Mouse (Mus musculus) hindbrain, embryonic 10.5 days (tissue): ENCODE measurements around the gene Ankrd27. TPM values are rescaled to one million over a fixed set of nuclear protein-coding genes. Genes with fewer than 3 reads are reported as not detected.

Source experiments
- DNase-seq: peaks from one replicate; pipeline ENCODE4 v3.0.0-alpha.2; 2017; ENCODE audit warnings: low spot score
- H3K27ac ChIP-seq: fragments of 300-500 bp; sonication (generic); 2 replicates; pipeline ENCODE4 v1.5.1; 2016; ENCODE audit warnings: mild to moderate bottlenecking, moderate library complexity
- H3K27me3 ChIP-seq: fragments of 300-500 bp; sonication (generic); 2 replicates; pipeline ENCODE4 v1.6.1; 2016; ENCODE audit warnings: mild to moderate bottlenecking; ENCODE audit not compliant: poor library complexity, insufficient read depth, severe bottlenecking
- H3K36me3 ChIP-seq: fragments of 300-500 bp; sonication (generic); 2 replicates; pipeline ENCODE4 v1.6.1; 2016; ENCODE audit warnings: mild to moderate bottlenecking, moderate library complexity
- H3K4me1 ChIP-seq: fragments of 300-500 bp; sonication (generic); replicated peaks from 2 replicates; pipeline ENCODE4 v1.6.1; 2016; ENCODE audit warnings: mild to moderate bottlenecking
- H3K4me3 ChIP-seq: fragments of 300-500 bp; sonication (generic); 2 replicates; pipeline ENCODE4 v1.5.1; 2016; ENCODE audit warnings: mild to moderate bottlenecking, moderate library complexity
- H3K9me3 ChIP-seq: fragments of 300-500 bp; sonication (generic); 2 replicates; pipeline ENCODE4 v1.6.1; 2016; ENCODE audit warnings: mild to moderate bottlenecking, moderate library complexity
- WGBS: fragments of 180-500 bp; shearing (Covaris S2); methylation state at CpG from one replicate; pipeline ENCODE4 v1.1.7; 2016; 5-methylcytosine and 5-hydroxymethylcytosine counted together
- polyA plus RNA-seq: library from polyadenylated mRNA; unstranded; fragments of >200 nt; fragmentation: Nextera tagmentation; extraction: Ambion mirVana; gene quantifications from 2 replicates; pipeline ENCODE4 v1.2.1, GENCODE M21; 2016

Ankrd27 gene
- polyA plus RNA-seq = 31.4 and 36.8 TPM in 2 replicates

DNA sequence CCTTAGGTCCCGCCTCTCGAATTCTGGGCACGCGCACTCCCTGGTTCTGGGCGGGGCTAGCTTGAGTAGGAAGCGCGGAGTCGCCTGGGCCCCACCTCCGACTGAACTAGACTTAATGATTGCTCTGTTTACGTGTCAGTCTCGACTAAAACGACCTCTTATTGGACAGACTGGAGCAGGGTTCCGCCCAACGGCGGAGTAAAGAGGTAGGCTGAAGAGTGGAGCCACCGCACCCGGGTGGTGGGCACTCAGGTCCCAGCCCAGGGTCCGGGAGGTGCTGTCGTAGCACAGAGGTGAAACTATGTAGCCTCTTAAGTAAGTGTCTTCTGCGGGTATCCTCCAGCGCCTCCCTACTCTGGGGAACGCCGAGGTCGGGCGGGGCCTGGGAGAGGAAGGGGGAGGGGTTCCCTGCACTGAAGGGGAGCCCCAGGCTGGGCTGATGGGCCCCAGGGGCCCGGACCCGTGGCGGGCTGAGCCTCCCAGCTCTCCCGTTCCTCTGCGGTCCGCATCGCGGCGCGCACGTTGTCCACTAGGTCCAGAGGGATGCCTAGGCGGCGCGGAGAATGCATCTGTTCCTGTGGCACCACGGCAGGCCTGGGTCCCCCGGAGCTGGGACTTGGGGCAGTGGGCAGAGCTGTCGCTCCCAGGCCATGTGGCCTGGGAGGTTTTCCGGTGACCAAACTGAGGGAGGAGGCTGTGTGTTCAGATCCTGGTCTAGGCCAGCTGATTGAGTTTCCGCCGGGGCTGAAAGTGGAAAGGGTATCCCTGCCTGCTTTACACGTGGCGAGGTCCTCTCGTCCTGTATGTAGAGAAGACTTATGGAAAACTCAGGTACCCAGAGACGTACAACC is at the start of gene Ankrd27:
Gene Ankrd27, plus strand, starts transcription at position 190 of the 851 bp plus-strand sequence.
- H3K4me3 ChIP-seq = peak within 1 kb of the TSS; percentile 95
- DNase-seq = peak; percentile 96
- H3K27ac ChIP-seq = peak within 1 kb of the TSS; percentile 91
- peaks cover 43% of the 10 kb centered on the region for H3K4me1 ChIP-seq
- H3K9me3 ChIP-seq = no peaks in the 10 kb centered on the region
- H3K36me3 ChIP-seq = peaks cover under 1% of the 10 kb centered on the region; the same call in 1 of the 2 replicates
- WGBS = under 1% methylated on average over 49 of the region's 49 CpGs
- peaks cover 40% of the 10 kb centered on the region for H3K27me3 ChIP-seq

DNA sequence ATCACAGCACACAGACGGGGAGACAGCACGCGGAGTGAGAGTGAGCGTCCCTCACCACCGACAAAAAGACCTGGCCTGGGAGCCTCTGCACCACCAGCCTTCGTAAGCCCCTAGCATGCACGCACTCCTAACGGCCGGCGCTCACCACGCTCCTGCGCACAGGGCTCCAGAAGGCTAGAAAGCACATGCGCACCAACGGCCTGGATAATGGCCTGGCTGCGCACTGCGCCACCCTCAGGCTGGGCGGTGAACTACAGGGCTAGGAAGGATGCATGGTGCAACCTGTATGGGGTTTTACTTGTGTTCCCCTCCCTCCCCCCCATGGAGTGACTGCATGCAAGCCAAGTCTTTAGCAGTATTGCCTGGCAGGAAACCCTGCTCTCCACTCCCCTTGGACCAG is 48.5 kb upstream of the Ankrd27 start, which contains the start of gene Tdrd12:
Gene Tdrd12, minus strand, starts transcription at position 184 of the 400 bp plus-strand sequence.
- WGBS = 91% methylated on average over 17 of the region's 17 CpGs
- no peak within 1 kb of the TSS for H3K4me3 ChIP-seq

DNA sequence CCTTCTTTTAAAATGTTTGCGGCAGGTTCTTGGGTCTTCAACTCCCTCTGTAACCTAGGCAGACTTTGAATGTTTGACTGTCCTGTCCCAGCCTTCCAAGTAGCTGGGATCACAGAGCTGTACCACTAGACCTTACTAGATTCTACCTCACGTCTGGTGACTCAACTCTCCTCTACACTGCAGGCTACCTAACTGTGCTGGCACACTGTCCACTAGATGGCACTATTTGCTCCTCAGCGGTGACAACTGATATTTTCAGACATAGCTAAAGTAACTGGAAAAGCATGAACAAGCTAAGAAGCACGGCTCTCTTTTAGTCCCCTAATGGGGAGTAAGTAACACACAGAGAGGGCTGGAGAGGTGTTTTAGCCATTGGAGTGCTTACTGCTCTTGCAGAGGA is 40.2 kb upstream of the Ankrd27 start:
- Histone ChIP-seq H3K27ac (no peak overlapping the region), H3K36me3 (peaks cover 37% of the 10 kb centered on the region), H3K27me3 (no peaks in the 10 kb centered on the region), H3K9me3 (no peaks in the 10 kb centered on the region), H3K4me1 (no peaks in the 10 kb centered on the region), H3K4me3 (no peak overlapping the region)
- 33% methylated on average over 4 of the region's 4 CpGs for WGBS
- DNase-seq = peak; percentile 60

More for the DNA sequence above, 48.5 kb upstream of the Ankrd27 start, which contains the start of gene Tdrd12:
- DNase-seq = no peak
- no peak within 1 kb of the TSS for H3K27ac ChIP-seq
- H3K27me3 ChIP-seq = no peaks in the 10 kb centered on the region
- no peaks in the 10 kb centered on the region for H3K9me3 ChIP-seq
- H3K4me1 ChIP-seq = no peaks in the 10 kb centered on the region
- H3K36me3 ChIP-seq = no peaks in the 10 kb centered on the region

DNA sequence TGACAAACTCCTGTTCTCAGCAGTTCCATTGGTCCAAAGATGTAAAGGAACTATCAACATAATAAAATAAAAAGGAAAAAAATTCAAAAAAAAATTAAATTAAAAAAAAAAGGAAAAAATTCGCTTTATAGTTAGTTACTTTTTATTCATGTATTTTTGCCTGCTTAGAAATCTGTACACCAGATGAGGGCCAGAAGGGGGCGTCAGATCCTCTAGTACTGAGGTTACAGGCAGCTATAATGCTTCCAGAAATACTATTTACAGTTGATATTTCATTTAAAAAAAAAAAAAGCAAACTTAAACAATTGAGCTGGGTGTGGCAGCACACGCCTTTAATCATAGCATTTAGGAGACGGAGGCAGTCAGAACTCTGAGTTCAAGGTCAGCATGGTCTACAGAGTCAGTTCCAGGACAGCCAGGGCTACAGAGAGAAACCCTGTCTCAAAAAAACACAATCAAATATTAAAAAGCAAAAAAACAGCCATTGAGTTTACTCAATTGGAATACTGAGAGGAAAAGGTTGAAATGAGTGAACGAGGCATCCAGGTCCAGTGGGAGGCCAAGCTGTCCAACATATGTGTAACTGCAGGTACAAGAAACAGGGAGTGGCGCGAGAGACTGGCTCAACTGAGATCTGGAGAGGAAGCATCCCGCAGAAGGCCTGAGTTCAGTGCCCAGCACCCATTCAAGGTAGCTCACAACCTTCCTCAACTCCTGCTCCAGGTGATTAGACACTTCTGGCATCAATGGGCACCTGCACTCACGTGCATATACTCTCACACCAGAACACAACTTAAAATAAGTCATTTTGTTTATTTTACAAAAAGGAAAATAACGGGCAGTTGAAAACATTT is 32.1 kb upstream of the Ankrd27 start:
- Histone ChIP-seq H3K9me3 (no peaks in the 10 kb centered on the region), H3K4me3 (peak overlapping the region; percentile 87), H3K27me3 (no peaks in the 10 kb centered on the region), H3K36me3 (peaks cover 27% of the 10 kb centered on the region), H3K27ac (no peak overlapping the region), H3K4me1 (peaks cover 18% of the 10 kb centered on the region)
- 64% methylated on average over 10 of the region's 10 CpGs for WGBS
- no peak for DNase-seq

DNA sequence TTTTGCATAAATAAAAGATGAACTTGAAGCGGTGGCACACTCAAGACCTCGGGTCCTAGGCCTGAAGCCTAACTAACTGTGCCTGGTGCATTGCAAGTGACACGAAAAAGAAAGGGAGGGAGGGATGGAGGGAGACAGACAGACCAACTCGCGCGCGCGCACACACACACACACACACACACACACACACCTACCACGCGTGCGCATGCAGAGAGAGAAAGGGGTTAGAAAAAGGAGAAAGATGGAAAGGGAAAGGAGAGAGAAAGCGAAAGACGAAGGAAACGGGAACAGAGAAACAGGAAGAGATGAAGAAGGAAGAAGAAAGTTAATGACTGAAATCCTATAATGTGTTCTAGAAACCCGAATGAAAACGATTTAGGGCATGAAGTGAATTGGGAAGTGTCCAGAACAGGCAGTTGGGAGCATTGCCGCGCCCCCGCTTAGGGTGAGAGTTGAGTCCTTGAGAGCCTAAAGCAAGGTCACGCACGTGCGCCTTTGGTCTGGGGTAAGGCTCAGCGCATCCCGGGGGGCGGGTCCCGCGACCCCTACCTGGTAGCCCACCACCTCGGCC is 31.4 kb upstream of the Ankrd27 start:
- Histone ChIP-seq H3K36me3 (peaks cover 20% of the 10 kb centered on the region), H3K9me3 (no peaks in the 10 kb centered on the region), H3K4me1 (peaks cover 18% of the 10 kb centered on the region), H3K4me3 (peak overlapping the region; percentile 87), H3K27me3 (no peaks in the 10 kb centered on the region), H3K27ac (peak overlapping the region; percentile 97)
- WGBS = 7% methylated on average over 28 of the region's 28 CpGs
- peak; percentile 46 for DNase-seq

DNA sequence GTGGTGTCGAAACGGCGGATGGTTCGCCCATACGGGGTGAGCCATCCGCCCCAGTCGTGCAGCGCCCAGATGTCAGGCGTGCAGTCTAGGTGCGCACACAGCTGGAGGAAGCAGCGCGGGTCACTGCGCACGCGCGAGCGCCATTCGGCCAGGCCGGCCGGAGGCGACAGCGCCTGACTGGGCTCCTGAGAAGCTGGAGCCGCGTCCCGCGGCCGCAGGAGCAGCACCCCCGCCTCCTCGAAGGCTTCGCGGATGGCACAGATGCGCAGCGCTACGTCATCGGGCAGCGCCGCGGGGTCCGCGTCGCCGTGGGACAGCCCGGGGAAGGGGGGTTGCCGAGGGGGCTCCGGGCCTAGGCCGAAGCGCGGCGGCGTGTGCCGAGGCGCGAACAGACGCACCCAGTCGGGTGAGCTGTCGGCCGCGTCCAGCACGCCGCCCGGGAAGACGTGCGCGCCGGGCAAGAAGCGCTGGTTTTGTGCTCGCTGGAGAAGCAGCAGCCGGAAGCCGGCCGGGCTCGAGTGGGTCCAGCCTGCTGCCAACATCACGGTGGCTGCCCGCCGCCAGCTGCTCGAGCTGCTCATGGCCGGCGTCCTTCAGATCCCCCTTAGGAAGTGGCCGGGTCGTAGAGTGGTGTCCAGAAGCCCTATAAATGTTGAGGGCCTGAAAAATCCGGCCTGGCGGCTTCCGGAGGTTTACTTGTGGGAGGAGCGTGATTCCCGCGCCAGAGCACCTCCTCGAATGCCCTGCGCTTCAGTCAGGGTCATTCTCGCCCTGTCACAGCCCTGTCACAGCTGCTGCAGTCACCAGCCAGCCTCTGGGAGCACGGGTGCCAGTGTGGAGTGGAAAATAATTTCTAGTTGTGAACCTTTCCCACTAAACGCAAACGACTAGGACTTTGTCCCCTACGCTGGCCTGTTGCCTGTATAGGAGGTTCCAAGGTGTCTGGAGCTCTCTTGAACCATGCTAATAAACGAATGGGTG is 30.5 kb upstream of the Ankrd27 start:
- peak; percentile 91 for DNase-seq
- peak overlapping the region; percentile 97 for H3K27ac ChIP-seq
- H3K4me3 ChIP-seq = peak overlapping the region; percentile 87
- peaks cover 18% of the 10 kb centered on the region for H3K4me1 ChIP-seq
- H3K27me3 ChIP-seq = no peaks in the 10 kb centered on the region
- H3K36me3 ChIP-seq = peaks cover 12% of the 10 kb centered on the region
- H3K9me3 ChIP-seq = no peaks in the 10 kb centered on the region
- WGBS = 1% methylated on average over 93 of the region's 93 CpGs

DNA sequence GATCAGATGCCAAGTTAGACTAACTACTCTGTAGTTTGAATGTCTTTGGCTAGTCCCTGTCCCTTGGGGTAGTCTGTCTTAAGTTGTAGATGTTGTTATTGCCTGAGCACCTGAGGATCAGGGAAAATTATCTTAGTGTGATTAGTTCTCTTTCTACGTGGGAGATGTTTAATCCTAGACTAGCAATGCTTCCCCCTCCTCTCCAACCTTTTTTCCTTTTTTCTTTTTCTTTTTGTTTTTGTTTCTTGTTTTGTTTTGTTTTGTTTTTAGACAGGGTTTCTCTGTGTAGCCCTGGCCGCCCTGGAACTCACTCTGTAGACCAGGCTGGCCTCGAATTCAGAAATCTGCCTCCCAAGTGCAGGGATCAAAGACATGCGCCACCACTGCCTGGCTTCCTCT is 29.8 kb upstream of the Ankrd27 start, which contains the start of gene Nudt19:
Gene Nudt19, minus strand, starts transcription at position 100 of the 399 bp plus-strand sequence.
- peaks cover 5% of the 10 kb centered on the region for H3K36me3 ChIP-seq
- H3K4me1 ChIP-seq = peaks cover 18% of the 10 kb centered on the region
- no peak for DNase-seq
- peak within 1 kb of the TSS; percentile 87 for H3K4me3 ChIP-seq
- 75% methylated on average over 4 of the region's 4 CpGs for WGBS
- no peaks in the 10 kb centered on the region for H3K9me3 ChIP-seq
- H3K27me3 ChIP-seq = no peaks in the 10 kb centered on the region
- H3K27ac ChIP-seq = peak within 1 kb of the TSS; percentile 97

DNA sequence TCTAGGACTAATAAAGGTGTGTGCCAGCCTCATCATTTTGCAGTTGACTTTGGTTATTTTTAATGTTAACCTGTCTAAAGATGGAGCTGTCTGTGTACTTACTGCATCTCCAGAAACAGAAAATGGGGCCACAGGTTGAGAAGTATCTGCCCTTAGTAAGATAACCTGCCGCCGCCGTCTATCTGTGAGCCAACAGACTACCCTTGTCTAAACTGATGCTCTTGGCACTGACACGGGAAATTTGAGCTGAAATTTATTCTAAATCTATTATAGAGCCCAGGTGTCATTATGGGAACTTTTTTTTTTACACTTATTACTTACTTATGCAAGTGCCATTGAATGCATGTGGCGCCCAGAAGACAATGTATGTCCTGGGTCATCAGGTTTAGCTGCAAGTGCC is 29.1 kb upstream of the Ankrd27 start:
- H3K27me3 ChIP-seq = no peaks in the 10 kb centered on the region
- no peaks in the 10 kb centered on the region for H3K36me3 ChIP-seq
- 89% methylated on average over 5 of the region's 5 CpGs for WGBS
- H3K4me3 ChIP-seq = no peak overlapping the region
- no peak overlapping the region for H3K27ac ChIP-seq
- no peaks in the 10 kb centered on the region for H3K9me3 ChIP-seq
- DNase-seq = no peak
- H3K4me1 ChIP-seq = peaks cover 18% of the 10 kb centered on the region

DNA sequence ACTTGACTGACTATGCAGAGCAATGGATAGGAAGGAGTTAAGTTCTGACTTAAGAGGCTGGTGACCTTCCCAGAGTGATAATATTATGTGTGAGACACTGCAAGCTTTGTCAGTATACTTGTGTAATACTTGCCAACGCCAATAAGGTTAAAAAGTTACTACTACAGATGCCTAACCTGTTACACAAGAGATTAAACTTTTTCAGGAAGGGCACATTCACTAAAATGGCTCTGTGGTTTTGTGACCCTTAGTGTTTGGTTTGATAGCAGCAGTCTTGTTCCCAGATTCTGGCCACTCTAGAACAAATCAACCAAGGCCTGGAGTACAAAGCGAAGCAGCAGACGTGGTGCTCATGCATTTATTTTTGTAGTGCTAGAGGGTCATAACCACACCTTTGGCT is 28.5 kb upstream of the Ankrd27 start:
- H3K4me3 ChIP-seq = no peak overlapping the region
- H3K27me3 ChIP-seq = no peaks in the 10 kb centered on the region
- 80% methylated on average over 3 of the region's 3 CpGs for WGBS
- DNase-seq = no peak
- H3K27ac ChIP-seq = no peak overlapping the region
- no peaks in the 10 kb centered on the region for H3K9me3 ChIP-seq
- peaks cover 18% of the 10 kb centered on the region for H3K4me1 ChIP-seq
- no peaks in the 10 kb centered on the region for H3K36me3 ChIP-seq

DNA sequence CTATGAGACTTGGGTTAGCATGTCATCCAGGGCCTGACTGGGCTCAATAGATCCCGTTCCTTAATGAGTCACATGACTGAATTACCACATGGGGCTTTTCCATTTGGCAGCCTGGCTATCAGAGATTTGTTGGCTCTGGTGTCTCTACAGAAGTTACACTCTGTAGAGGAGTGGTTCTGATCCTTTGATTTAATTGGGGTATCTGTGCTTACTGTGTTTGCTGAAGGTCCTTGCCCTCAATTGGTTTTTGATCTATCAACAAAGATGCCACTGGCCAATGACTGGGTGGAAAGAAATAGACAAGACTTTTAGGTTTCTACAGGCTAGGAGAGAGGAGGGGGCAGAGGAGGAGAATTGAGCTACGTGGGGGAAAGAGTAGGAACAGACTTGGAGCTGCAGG is 27.4 kb upstream of the Ankrd27 start:
- no peaks in the 10 kb centered on the region for H3K27me3 ChIP-seq
- 57% methylated on average over 2 of the region's 2 CpGs for WGBS
- H3K9me3 ChIP-seq = no peaks in the 10 kb centered on the region
- no peak overlapping the region for H3K4me3 ChIP-seq
- peaks cover 18% of the 10 kb centered on the region for H3K4me1 ChIP-seq
- no peak overlapping the region for H3K27ac ChIP-seq
- DNase-seq = no peak
- H3K36me3 ChIP-seq = no peaks in the 10 kb centered on the region

DNA sequence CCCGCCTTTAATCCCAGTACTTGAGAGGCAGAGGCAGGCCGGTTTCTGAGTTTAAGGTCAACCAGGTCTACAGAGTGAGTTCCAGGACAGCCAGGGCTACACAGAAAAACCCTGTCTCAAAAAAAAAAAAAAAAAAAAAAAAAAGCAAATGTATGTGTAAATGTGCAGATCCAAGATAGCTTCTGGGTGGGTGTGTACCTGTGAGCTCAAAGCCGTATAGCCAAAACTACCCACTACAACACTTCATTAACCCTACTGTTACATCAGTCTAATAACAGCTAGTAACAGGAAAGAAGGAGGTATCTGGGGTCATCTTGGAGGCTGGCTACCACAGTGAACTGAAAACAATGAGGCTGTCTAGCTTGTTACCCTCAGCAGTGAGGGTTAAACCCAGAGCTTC is 26.2 kb upstream of the Ankrd27 start:
- Histone ChIP-seq H3K27me3 (no peaks in the 10 kb centered on the region), H3K4me3 (no peak overlapping the region), H3K27ac (no peak overlapping the region), H3K4me1 (peaks cover 10% of the 10 kb centered on the region), H3K36me3 (no peaks in the 10 kb centered on the region), H3K9me3 (no peaks in the 10 kb centered on the region)
- 90% methylated on average over 3 of the region's 3 CpGs for WGBS
- no peak for DNase-seq

DNA sequence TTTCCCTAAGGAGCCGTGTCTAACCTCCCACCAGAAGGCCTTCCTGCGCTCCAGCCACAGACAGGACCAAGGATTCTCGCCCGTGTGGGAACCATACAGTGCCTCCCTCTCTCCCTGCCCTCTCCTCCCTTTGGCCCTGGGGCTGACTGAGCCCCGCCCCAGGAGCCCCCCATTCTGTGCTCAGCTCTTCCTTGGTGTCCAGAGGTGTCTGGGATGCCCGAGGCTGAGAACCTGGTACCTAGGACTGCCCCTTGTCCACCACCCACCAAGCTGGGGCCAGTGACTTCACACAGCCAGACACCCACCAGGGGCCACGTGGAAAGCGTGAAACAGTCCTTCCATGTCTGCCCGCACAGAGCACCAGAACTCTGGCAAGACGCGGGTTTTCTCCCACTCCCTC is 23.0 kb upstream of the Ankrd27 start:
- Histone ChIP-seq H3K36me3 (no peaks in the 10 kb centered on the region), H3K27ac (no peak overlapping the region), H3K4me1 (no peaks in the 10 kb centered on the region), H3K27me3 (no peaks in the 10 kb centered on the region), H3K4me3 (no peak overlapping the region), H3K9me3 (no peaks in the 10 kb centered on the region)
- DNase-seq = no peak
- 80% methylated on average over 11 of the region's 11 CpGs for whole genome bisulfite sequencing
